Mouse (Mus musculus): ENCODE measurements around the gene Ahcyl1.

Gene Ahcyl1

DNA sequence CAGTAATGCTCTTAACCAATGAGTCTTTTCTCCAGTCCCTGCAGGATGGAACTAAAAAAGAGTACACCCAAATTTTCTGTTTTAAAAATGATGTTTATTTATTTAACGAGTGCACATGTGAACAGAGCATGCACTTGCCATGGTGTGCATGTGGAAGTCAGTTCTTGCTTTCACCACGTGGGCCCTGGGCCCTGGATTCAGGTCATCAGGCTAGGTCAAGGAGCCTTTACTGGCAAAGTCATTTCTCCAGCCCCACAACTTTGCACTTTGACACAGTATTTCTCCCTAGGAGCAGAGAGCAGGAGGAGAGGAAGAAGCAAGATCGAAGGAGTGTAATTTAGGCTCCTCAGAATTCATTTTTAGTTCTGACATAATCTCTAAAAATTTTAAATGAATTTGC is 41.5 kb downstream of the Ahcyl1 start:
- 52% methylated on average over 3 of the region's 3 CpGs for whole genome bisulfite sequencing

DNA sequence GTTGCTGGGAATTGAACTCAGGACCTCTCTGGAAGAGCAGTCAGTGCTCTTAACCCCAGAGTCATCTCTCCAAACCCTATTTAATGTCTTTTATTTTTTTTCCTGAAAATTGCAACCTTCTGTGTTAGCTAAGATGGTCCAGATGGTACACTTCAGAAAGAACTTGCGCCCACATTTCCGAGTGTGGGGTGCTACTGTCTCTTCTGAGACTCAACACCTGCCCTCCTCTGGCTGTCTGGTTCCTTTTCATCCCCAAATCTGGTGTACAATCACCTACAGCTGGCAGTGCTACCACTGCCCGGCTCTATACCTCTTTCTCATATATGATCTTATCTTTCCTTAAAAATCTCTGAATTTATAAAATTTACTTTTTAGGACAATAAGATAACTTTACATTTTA is 43.4 kb downstream of the Ahcyl1 start:
- 71% methylated on average over 3 of the region's 3 CpGs for WGBS

DNA sequence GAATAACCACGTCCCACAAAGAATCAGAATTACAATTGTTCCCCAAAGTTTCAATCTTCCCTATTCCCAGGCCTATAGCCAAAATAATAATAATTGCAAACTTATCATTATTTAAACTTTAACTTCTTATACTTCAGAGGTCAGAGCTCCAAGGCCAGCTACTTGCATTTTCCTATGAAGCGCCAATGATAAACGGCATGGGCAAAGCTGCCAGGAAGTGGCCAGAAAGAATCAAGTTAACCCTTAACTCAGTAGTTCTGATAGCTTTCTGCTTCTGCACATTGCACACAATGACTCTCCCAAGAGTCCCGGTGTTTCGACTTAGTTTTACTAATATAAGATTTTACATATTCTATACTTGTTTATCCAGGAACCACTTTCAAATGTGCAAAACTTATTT is 46.1 kb downstream of the Ahcyl1 start:
- WGBS: 71% methylated on average over 5 of the region's 5 CpGs

DNA sequence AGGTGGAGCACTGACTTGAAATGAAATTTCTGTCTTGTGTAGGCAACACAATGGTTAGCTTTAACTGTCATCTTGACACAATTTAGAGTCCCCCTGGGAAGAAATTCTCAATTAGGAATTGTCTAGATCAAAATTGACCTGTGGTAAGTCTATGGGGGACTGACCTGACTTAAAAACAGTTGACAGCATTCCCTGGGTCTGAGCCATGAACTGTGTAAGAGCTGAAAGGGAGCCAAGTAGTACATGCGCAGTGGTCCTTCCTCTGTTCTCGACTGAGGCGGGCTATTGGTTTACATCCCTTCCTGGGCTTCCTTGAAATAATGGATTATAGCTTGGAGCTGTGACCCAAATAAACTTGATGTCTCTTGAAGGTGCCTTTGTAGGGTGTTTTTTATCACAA is 49.4 kb downstream of the Ahcyl1 start:
- 75% methylated on average over 3 of the region's 3 CpGs for WGBS

DNA sequence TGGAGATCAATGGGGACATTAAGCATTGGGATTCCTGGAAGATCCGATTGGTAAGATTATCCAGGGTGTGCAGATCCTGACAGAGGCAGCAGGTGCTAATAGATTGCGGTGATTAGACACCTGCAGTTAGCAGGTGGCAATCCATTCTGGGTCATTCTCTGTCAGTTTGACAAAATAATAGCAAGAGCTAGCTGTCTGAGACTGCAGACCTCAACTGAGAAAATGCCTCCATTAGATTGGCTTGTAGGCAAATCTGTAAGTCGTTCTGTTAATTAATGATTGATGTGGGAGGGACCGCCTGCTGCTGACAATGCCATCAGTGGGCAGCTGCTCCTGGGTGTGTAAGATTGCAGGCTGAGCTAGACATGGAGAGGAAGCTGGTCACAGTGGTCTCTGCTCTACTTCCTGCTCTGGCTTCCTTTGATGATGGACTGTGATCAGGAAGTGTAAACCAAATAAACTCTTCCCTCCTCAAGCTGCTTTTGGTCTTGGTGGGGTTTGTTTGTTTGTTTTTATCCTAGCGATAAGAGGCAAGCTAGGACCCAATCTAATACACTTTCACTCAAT is 58.7 kb downstream of the Ahcyl1 start:
- WGBS: 63% methylated on average over 5 of the region's 5 CpGs

DNA sequence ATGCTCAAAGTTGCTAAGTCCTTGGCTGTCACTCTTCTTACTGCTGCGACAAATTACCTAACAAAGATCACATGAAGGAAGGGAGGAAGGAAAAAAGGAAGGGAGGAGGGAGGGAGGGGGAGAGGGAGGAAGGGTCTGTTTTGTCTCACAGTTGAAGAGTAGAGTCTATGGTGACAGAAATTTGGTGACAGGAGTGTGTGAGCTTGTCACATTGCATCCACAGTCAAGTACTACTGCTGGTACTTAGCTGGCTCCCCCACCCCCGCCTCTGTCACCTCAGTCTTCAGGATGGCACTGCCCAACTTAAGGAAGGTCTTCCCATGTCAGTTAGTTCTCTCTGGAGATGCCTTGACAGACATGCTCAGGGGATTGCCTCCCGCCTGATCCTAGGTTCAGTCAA is 60.1 kb downstream of the Ahcyl1 start:
- 92% methylated on average over 3 of the region's 3 CpGs for WGBS

DNA sequence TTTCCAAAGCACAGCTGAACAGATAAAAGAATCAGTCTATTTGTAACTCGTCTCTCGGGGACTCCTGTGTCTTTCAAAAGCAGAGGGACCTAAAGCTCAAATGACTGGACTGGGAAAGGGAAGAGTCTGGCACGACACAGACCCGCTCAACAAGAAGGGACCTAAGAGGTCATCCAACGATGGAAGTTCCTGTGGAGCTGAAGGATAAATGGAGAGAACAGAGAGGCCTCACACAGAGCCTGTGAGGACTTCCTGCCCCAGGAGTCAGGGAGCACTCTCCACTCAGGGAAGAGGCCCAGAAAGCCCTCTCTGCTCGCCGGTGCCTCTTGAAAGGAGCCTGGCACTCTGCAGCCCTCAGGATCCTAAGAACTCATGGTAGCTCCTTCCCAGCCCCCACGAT is 60.5 kb downstream of the Ahcyl1 start:
- 59% methylated on average over 8 of the region's 8 CpGs for WGBS

DNA sequence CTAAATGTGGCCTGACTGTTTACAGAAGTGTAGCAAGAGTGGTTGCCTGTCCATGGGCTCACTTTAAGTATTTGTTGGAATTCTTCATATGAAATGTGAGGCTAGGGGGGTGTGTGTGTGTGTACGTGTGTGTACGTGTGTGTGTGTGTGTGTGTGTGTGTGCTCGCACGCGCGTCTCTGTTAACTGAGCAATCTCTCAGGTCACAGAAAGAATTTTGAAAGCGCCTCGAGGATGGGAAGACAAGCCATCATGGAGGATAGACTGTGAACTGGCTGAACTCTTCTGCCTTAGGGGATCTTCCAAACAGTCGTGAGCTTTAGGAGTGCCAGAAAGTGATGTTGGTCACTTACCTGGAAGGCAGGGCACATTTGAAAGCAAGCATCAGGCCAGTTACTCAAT is 62.5 kb downstream of the Ahcyl1 start:
- 95% methylated on average over 9 of the region's 9 CpGs for WGBS

DNA sequence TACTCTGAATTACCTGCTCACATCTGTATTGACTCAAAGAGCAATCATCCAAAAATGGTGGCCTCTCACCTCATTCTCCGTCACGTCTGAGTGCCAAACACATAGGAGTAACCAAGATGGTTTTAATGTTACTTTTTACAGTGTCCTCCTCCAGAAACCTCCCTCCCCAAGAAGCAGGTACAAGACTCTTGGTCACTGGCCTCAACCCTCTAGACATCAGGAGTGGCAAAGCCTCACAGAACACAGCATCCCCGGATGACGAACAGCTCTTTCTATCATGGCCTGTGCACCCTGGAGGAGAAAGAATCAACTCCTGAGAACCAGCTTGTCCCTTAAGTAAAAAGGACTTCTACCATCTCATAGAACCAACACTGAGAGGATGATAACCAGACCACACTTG is 63.6 kb downstream of the Ahcyl1 start:
- 96% methylated on average over 4 of the region's 4 CpGs for WGBS

DNA sequence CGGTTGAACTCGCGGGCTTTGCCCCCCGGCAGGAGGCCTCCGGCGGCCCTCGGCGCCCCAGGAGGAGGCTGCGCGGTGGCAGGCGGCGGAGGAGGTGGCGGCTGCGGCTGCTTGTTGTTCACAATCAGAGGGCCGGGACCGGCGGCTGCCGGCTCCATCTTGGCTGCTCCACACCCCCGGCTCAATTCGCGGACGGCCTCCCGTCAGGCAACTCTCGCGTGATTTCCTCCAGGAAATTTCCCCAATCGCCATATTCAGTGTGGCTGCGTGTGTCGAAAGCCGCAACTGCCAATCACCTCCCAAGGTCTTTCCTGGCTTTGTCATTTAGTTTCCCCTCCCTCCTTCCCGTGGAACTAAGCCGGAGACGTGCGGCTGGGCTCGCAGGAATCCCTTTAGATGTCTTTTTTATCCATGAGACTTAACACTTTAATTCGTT is 64.8 kb downstream of the Ahcyl1 start, which contains the start of gene Strip1:
TSS of gene Strip1 (minus strand) at position 172 of the 436 bp plus-strand sequence.
- WGBS: under 1% methylated on average over 35 of the region's 35 CpGs

DNA sequence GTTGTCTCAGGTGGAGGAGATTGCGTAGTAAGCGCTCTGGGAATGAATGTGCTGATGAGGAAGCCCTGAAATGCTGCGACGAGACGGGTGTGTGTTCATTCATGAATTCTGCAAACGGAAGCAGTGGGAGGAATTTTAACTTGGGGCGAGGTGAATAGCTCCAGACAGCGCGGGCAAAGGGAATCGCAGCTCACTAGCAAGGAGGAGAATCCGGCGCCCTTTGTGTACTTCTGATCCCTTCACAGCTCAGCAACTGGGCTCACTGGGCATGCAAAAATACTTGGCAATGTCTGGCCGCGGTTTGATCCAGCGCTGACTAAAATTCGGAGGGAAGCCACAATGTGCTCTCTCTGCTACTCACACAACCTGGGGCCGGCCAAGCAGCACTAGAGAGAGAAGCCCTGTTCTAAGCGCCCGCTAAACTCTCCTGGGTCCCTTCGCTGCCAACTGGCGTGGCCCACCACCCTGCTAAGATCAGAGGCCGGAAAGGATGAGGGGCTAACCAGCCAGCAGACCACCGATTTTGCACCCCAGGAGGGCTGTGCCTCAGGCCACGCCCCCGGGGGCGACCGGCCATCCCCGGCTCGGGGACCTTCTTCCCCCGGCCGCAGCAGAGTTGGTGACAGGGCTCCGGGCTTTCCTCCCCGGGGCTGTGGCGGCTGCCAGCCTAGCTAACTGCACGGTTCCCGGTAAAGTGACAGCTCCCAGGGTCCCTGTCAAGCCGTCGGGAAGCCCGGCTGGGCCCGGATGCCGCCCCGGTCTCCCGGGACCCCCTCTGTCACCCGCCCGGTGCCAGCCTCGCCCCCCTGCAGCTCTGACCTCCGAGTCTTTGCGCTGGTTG is 65.5 kb downstream of the Ahcyl1 start, which contains the start of gene Gm10961:
TSS of gene Gm10961 (plus strand) at position 641 of the 841 bp plus-strand sequence.
- WGBS: 1% methylated on average over 48 of the region's 48 CpGs

DNA sequence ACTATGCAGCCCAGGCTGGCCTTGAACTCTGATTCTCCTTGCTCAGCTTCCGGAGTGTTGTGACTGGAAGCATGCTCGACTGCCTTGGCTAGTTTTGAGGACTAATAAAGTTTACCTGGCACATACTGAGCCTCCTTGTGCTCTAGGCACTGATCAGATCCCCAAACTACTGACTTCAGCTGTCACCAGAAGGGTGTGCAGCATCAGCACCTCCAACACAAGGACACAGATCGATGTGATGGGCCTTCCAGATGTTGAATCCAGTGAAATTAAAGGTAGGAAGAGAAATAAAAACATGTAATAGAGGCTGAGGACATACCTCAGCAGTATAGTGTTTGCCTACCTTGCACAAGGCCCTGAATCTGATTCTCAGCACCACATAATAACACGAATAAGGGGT is 66.9 kb downstream of the Ahcyl1 start:
- WGBS: 91% methylated on average over 4 of the region's 4 CpGs

DNA sequence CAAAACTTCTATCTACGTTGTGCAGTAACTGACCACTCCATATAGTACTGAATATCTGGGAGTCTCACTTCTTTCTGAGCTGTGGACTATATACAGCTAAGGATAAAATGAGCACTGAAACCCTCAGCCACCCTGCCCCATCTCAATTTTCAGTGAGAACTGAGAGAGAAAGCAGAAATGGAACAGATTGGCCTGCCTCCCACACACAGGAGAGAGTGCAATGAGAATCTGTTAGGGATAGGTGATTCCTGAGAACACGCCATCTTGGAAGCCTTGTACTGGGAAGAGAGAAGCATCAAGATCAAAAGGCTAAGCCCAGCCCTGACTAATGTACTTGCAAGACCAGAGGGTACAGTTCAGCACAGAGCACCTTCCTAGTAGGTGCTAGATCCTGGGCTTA is 67.8 kb downstream of the Ahcyl1 start:
- WGBS: 63% methylated on average over 2 of the region's 2 CpGs

DNA sequence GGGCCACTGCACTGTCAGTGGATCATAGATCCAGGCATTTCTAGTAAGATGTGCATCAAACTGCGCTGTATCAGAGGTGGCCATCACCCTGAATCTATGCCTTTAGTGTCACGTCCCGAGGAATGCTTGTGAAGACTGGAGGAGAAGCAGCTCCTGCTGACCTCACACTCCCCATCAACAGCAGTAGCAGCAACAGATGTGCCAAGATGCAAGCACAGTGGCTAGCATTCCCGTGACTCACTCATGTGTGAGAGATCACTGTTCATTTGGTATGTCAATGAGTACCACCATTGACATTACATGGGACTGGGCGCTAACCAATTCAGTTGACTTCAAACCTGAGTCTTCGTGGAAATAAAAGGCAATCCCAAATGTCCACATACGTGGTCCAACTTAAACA is 68.7 kb downstream of the Ahcyl1 start:
- WGBS: 80% methylated on average over 7 of the region's 7 CpGs

DNA sequence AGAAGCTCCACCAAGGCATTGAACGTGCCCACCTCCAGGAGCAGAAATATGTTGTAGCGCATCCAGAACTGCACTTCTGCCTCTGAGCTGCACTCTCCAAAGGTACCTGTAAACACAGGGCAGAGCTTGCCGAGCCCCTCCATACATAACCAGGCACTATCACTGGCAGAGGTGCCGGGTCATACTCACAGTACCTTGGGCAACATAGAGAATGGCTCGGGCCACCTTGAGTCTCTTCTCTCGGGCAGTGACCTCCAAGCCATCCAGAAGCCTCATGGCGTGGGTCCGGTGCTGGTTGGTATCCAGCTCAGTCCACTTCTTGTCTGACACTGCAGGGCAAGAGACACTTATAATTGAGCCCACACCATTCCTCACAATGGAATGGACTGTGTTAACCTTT is 69.6 kb downstream of the Ahcyl1 start:
- WGBS: 92% methylated on average over 8 of the region's 8 CpGs

DNA sequence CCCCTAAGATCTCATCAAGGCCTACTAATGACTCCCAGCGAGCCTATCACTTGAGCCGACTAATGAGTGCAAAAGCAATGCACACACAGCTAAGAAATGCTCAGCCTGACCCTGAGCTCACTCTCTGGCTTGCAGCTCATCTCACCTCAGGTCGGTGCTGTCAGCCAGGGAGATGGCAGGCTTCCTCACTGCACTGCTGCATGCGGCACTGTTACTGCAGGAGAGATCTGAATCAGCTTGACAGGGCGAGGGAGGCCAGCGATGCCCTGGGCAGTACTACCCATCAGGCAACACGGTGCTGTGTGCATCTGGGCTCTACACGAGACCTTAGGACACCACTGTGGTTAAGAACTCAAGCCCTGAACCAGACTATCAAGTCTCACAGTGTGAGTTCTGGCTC is 70.8 kb downstream of the Ahcyl1 start:
- 93% methylated on average over 8 of the region's 8 CpGs for WGBS

DNA sequence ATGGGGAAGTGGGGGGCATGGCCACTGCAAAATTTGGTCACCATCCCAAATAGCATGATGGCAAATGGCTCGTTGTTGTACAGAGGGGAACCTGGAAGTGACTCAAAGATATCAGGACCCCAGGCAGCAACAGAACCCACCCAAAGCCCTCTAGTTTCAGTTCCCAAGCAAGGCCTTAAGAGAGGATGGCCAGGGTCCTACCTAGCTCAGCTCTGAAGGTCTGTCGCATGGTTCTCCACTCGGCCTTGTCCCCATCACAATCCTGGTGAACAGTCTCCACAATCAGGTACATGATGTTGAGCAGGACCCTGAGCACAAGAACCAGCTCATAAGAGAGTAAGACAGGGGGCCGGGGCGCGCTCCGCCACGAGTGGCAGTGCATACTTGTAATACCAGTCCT is 71.9 kb downstream of the Ahcyl1 start:
- WGBS: 96% methylated on average over 8 of the region's 8 CpGs

DNA sequence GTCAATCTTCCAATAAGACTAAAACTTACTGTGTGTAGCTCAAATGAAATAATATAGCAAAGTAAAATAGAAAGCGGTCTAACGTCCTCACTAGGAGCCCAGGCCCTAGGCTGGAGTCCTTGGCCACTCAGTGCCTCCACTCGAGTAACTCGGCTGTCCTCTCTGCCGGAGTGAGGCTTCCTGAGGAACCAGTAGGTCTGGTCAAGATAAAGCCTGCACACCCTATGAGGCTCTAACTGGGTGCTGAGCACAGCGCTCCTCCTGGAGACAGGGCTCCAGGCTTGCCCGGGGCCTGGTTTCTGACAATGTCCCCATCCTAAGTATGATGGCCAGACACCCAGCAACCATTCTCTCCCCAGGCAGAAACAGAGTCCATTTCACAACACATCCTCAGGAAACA is 73.8 kb downstream of the Ahcyl1 start:
- 94% methylated on average over 7 of the region's 7 CpGs for WGBS

DNA sequence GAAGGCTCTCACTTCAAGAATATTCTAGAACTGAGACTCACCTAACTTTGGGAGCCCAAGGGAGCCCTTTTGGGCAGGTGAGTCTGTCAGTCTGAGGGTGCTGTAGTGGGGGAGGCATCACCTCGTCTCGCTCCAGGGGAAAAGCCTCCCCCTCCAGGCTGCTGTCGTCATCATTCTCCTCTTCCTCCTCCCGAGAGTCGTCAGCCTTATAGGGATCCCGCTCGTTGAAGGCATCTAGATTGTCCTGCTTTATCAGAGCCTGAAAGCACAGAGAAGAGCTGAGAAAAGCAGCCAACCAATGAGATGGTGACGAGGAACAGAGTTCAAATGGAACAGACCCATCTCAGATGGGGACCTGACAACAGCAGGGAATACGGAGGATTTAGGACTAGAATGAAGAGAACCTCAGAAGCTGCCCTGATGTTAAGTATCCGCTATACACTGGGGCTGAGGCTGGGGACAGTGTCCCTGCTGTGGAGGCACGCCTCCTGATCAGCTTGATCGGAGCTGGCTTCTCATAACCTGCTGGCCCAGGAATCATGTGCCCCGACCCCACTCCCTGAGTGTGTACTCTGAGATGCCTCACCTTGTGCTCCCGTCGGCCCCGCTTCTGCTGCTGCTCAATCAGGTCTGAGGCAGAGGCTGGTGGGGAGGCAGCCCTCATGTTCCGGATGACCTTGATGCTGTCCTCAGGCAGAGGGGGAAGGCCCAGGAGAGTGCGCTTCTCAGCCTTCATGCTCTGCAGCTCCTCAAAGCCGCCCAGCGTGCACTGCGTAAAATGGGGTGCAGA is 74.9 kb downstream of the Ahcyl1 start:
- 93% methylated on average over 21 of the region's 21 CpGs for WGBS

DNA sequence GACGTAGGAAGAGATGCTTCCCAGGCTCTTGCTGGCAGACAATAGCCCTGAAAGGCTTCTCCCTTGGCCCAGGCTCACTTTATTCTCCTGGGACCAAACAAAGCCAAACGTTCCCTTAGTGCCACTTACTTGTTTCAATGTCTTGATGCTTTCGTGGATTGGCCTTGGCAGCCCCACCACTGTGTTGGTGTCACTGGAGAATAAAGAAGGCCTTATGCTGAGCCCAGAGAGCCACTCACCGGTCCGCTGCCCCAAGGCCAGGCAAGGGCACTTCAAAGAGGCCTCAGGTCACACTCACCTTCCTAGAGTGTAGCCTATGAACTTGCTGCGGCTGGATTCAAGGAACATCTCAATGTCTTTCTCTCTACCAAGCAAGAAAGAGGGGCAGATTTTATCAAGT is 76.4 kb downstream of the Ahcyl1 start:
- 74% methylated on average over 6 of the region's 6 CpGs for WGBS

DNA sequence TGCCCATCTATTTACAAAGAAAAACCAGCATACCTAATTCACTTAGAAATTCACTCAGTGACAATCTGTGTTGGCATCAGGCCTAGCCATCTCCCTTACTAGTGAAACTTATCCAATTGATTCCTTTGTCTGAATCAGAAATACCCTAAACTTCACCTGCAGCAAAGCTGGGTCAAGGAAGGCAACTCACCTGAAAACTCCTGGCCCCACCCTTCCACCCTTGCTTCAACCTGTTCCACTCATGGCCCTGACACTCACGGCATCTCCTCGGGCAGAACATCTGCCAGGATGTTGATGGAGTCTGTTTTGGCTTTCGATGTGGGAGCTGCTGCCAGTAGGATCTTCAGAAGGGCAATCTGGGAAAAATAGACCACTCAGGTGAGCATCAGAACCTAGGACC is 78.6 kb downstream of the Ahcyl1 start:
- WGBS: 85% methylated on average over 3 of the region's 3 CpGs
